Mouse (Mus musculus): ENCODE results near the gene Plau.

Plau gene

GRCm38 (mm10) chr14:20836171-20836904, at the start of gene Plau:
TSS of gene Plau (plus strand) at chr14:20836660.
- DNase-seq (ENCODE audit: low spot score in 2 of 2): peak in 1 of 2 experiments; percentile 26

DNA sequence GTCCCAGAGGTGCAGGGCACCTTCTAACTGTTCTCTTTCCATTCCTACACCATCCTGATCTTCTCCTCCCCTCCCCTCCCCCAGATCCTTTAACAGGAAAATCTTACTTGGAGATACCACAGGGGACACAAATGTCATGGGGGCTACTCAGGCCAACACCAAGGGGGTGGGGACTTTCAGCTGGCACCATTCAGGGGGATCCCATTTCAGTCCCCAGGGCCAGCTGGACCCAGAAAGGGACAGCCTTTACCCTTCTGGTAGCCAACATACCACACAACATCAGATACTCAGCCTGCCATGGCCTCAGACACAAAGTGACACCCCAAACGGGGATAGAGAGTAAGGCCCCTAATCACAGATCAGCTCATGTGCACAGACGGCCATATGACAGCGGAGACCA, 48.3 kb upstream of the Plau start:
- DNase-seq (ENCODE audit: low spot score in 2 of 2): no peak

DNA sequence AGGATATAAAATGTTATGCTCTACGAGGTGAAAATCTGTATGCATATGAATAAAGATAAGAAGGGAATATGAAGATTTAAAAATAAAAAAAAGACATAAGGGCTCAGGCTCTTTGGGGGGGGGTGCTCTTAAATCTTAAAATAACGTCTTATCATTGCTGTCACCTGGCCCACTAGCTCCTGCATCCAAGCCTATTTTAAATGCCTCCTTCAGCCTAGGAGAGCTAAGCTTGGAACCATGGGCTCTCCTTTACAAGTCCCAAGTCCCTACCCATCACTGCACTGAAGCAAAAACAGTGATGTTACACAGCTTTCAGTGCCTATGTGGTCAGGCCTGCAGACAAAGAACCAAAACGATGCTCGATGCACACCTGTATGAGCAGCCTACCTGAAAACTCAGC, 46.9 kb upstream of the Plau start:
- DNase-seq (ENCODE audit: low spot score in 2 of 2): no peak

- no peak for DNase-seq (ENCODE audit: low spot score in 2 of 2)
These were observed 46.0 kb upstream of the Plau start for GRCm38 (mm10) chr14:20790445-20790844.

- DNase-seq (ENCODE audit: low spot score in 2 of 2): no peak
These were observed 45.5 kb upstream of the Plau start for GRCm38 (mm10) chr14:20790996-20791395.

DNA sequence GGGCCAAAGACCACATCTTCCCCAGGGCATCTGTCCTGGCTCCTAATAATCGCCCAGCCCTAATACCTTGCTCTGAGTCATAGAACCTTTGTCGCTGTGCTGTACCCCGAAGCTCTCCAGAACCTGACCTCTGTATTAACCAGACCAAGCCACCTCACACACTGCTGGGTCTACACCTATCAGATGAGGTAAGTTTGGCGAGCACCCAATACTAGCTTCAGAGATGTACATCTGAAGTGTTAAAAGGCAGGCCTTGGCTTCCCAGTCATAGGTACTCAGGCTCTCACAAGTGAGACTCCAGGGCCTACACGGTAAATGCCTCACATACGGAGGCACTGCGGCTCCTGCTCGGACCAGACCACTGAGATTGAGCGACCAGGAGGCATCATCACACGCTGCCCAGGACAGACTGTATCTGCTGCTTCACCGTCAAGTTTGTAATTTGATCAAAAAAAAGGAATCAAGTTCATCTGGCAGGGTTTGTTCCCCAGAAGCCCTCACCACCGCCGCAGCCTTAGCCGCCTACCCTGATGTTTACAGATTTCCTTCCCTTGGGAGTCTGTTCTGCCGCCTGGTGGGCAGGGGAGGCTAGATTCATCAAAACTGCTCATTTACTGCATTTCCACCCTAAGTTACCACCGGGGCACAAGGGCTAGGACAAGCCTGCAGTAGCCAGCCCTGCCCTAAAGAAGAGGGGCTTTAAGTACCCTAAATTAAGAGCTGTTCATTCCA, 44.8 kb upstream of the Plau start:
- DNase-seq (ENCODE audit: low spot score in 2 of 2): no peak

DNA sequence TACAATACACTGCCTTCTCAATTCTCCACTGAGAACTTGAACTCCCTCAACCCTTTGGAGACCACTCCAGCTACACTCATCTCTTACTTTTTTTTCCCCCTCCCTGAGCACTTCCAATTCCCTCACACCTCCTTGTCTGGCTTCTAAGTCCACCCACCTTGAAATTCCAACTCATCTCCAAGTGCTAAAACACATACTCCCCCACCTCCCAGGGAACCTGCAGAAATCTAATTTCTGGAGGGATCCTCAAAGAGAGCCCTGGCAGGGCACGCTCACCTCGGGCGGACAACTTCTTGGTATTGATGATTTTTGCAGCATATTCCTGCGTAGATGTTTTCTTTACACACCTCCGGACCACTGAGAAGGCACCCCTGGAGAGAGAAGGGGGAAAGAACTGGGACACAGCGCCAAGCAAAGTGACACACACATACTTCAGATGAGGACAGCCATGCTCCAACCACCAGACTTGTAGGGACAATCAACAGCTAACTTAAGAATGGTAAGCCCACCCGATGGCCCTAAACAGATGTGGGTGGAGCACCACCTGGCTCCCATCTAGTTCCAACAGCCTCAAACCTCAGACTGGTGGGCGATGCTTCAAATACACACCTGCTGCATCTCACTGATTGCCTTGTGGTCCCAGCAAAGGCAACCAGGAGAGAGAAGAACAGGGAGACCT, 44.1 kb upstream of the Plau start:
- no peak for DNase-seq (ENCODE audit: low spot score in 2 of 2)

GRCm38 (mm10) chr14:20792922-20793757, 43.3 kb upstream of the Plau start:
- DNase-seq (ENCODE audit: low spot score in 2 of 2): no peak

- peak; percentile 60 to 69 for DNase-seq (ENCODE audit: low spot score in 2 of 2)
These were observed 42.5 kb upstream of the Plau start, which contains the start of gene Camk2g for GRCm38 (mm10) chr14:20793758-20794531. TSS of gene Camk2g (minus strand) at chr14:20794088.

- DNase-seq (ENCODE audit: low spot score in 2 of 2): no peak
These were observed 41.9 kb upstream of the Plau start for GRCm38 (mm10) chr14:20794589-20794988.

GRCm38 (mm10) chr14:20795423-20796152, 40.9 kb upstream of the Plau start:
- no peak for DNase-seq (ENCODE audit: low spot score in 2 of 2)

- DNase-seq (ENCODE audit: low spot score in 2 of 2): no peak
These were observed 40.3 kb upstream of the Plau start for GRCm38 (mm10) chr14:20796170-20796569.

- no peak for DNase-seq (ENCODE audit: low spot score in 2 of 2)
These were observed 39.8 kb upstream of the Plau start for GRCm38 (mm10) chr14:20796643-20797042.

GRCm38 (mm10) chr14:20798300-20798699, 38.2 kb upstream of the Plau start:
- no peak for DNase-seq (ENCODE audit: low spot score in 2 of 2)

GRCm38 (mm10) chr14:20798761-20799160, 37.7 kb upstream of the Plau start:
- DNase-seq (ENCODE audit: low spot score in 2 of 2): peak; percentile 71 to 76

- DNase-seq (ENCODE audit: low spot score in 2 of 2): no peak
These were observed 33.4 kb upstream of the Plau start for GRCm38 (mm10) chr14:20802926-20803605.

GRCm38 (mm10) chr14:20803606-20803938, 32.9 kb upstream of the Plau start:
- peak in 1 of 2 experiments; percentile 49 for DNase-seq (ENCODE audit: low spot score in 2 of 2)

DNA sequence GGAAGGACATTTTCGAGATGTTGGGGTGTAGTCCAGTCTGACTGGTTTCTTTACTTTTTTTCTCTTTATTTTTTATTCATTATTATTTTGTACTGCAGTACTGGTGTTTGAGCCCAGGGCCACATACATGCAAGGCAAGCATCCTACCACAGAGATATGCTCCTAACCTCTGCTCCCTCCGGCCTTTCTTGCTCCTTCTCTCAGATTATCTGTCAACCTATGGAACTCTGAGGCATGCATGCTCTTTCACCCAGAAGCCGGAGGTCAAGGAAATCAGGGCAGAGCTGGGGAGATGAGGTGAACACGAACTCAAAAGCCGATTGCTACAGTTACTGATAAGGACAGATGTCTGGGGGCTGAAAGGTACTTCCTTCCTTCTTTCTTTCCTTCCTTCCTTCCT, 32.0 kb upstream of the Plau start:
- DNase-seq (ENCODE audit: low spot score in 2 of 2): no peak

- peak in 1 of 2 experiments; percentile 41 for DNase-seq (ENCODE audit: low spot score in 2 of 2)
These were observed 31.3 kb upstream of the Plau start for GRCm38 (mm10) chr14:20804964-20805672.
